Mouse (Mus musculus): Measurements from ENCODE around the gene Hoxd11.

DNA sequence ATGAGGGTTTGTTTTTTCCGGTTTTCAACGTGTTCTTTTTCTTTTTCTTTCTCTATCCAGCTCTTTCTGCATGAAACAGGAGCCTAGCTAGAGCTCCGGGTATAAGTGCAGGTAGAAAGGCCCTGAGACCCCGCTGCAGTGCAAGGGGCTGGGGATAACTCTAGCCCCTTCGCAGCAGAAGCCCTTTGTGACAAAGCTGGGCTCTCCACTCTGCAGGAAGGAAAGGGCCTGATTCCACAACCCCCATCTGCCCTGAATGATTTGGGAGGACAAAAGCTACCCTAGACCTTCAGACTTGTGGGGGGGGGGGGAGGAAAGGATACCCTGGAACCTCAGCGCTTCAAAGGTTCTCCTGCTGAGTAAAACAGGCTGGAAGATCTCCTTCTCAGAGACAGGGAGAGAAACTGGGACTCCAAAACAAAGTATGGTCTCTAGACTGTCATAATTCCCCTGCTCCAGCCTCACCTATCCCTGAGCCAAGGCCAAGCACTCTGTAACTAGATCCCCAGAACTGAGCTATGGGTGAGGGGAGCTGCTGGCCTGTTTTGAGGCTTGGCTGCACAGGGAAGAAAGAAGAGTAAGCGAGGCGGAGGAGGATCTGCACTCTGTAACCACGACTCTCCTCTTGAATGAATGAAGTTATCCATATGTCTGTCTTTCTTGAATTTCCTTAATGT lies 2.8 kb upstream of the Hoxd11 start:
- TF ChIP-seq CTCF (conservative IDR thresholded peaks at IDR 0.05; ENCODE audit: insufficient read depth, insufficient read length, low read depth, low read length) (no peak), POLR2A (IDR thresholded peaks at IDR 0.05; ENCODE audit: low read depth, low read length) (no peak)
